In the genomic region with DNA sequence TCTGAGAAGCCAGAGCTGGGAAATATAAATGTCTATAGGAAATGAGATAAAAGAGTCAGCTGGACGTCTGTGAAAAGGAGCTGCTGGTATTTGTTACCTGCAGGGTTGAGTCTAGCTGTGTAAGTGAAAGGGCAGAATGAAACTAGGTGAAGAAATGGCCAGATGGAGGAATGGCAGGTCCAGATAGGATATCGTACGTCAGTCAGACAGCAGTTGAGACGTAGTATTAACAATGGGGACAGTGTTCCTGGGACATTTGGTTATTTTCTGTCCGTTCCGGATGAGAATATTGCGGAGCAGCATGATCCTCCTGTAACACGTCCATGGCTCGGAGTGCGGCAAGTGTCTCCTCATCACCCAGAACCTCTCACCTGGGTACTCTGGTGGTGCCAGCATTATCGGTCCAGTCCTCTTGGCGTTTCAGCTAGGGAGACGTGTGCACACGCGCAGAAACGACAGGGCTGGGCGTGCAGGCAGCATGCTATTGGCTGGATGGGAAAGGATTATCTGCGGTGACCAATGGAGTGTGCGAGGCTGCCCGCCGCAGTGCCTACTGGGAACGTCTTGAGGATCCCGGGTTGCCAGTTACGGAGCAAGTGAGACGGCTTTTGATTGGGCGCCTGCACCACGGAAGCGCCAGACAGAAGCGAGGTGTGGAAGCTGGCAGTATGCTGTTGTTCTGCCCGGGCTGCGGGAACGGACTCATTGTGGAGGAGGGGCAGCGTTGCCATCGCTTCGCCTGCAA, we compare ENCODE assay signal across 7 mouse cellular contexts. TPM values are rescaled to one million over a fixed set of nuclear protein-coding genes. Genes with fewer than 3 reads are reported as not detected.
DNase-seq lines count a peak whose midpoint lies in the region; ATAC-seq lines count a peak whose summit lies in the region.

Polr3k (plus strand) TSS at position 547 of the 745 bp plus-strand sequence.

- peaks cover 15% of the 10 kb centered on the region for H3K4me1 ChIP-seq in intestine, embryonic 16.5 days (ENCODE audit: control insufficient read depth, insufficient read depth, low read length)
- H3K4me1 ChIP-seq in midbrain, embryonic 11.5 days (ENCODE audit: control insufficient read depth, insufficient read depth, low read length): peaks cover 11% of the 10 kb centered on the region

- H3K36me3 ChIP-seq in intestine, embryonic 16.5 days (ENCODE audit: control insufficient read depth, insufficient read depth, low read length): no peaks in the 10 kb centered on the region
- H3K36me3 ChIP-seq in midbrain, embryonic 11.5 days (ENCODE audit: control insufficient read depth, insufficient read depth, low read length): no peaks in the 10 kb centered on the region

- peak; percentile 96 for DNase-seq in adrenal gland, adult 8-10 months
- DNase-seq in embryo, embryonic 9.5 days (ENCODE audit: extremely low spot score): peak; percentile 91
- DNase-seq in gastrocnemius, postnatal 4 days (ENCODE audit: low spot score in 2 of 2): peak; percentile 71 to 87
- peak; percentile 96 to 97 for DNase-seq in left cerebral cortex, postnatal 36 days (ENCODE audit: low spot score in 2 of 2)
- DNase-seq in midbrain, embryonic 11.5 days (ENCODE audit: low spot score, missing footprints): peak; percentile 98
- peak; percentile 93 for DNase-seq in skeletal muscle tissue, adult 2 months (ENCODE audit: low read depth, low spot score)

- H3K4me2 ChIP-seq in intestine, embryonic 16.5 days (ENCODE audit: low read depth, low read length): peak within 1 kb of the TSS; percentile 77
- H3K4me2 ChIP-seq in midbrain, embryonic 11.5 days: peak within 1 kb of the TSS; percentile 87

- H3K9me3 ChIP-seq in intestine, embryonic 16.5 days (ENCODE audit: control insufficient read depth, low read length): no peaks in the 10 kb centered on the region
- no peaks in the 10 kb centered on the region for H3K9me3 ChIP-seq in midbrain, embryonic 11.5 days (ENCODE audit: control insufficient read depth, low read length)

- no peaks in the 10 kb centered on the region for H3K27me3 ChIP-seq in intestine, embryonic 16.5 days (replicated peaks; ENCODE audit: control insufficient read depth, insufficient read depth, low read length)
- H3K27me3 ChIP-seq in midbrain, embryonic 11.5 days (ENCODE audit: control insufficient read depth, insufficient read depth, low read length): no peaks in the 10 kb centered on the region

- intact Hi-C loops in left cerebral cortex, postnatal 36 days (cut with DNase I): loop anchor here (10.0 kb wide), 1 partner anchor 89 kb away; no protein-coding TSS in a partner anchor

- H3K27ac ChIP-seq in intestine, embryonic 16.5 days (ENCODE audit: low read length): peak within 1 kb of the TSS; percentile 72
- peak within 1 kb of the TSS; percentile 57; the same call in 1 of the 2 replicates for H3K27ac ChIP-seq in midbrain, embryonic 11.5 days (ENCODE audit: low read depth, low read length)

- peak; percentile 100 for ATAC-seq in intestine, embryonic 16.5 days
- ATAC-seq in midbrain, embryonic 11.5 days (ENCODE audit: low FRiP score): peak; percentile 100

- peak within 1 kb of the TSS; percentile 79 for H3K9ac ChIP-seq in intestine, embryonic 16.5 days (ENCODE audit: low read depth, low read length)
- H3K9ac ChIP-seq in midbrain, embryonic 11.5 days (ENCODE audit: low read length): peak within 1 kb of the TSS; percentile 88

- peak within 1 kb of the TSS; percentile 80 for H3K4me3 ChIP-seq in intestine, embryonic 16.5 days (ENCODE audit: low read length)
- peak within 1 kb of the TSS; percentile 84 for H3K4me3 ChIP-seq in midbrain, embryonic 11.5 days (ENCODE audit: low read depth, low read length)

- under 1% methylated on average over 35 of the region's 35 CpGs for WGBS in intestine, embryonic 16.5 days
- under 1% methylated on average over 35 of the region's 35 CpGs for WGBS in midbrain, embryonic 11.5 days

RNA-seq across cellular contexts. Expression of gene Polr3k, which starts in this region (rescaled TPM):
- 10 to 100 TPM; 18.3 to 24.6 (median 22.7) TPM for total RNA-seq in adrenal gland, adult 8-10 months (2022)
- total RNA-seq in gastrocnemius, postnatal 4 days (2021): 10 to 100 TPM; 12.4 to 13.2 TPM
- polyA plus RNA-seq in intestine, embryonic 16.5 days (2015; fragmentation: Nextera tagmentation; extraction: Ambion mirVana): 74.9 and 77.5 TPM in 2 replicates
- 10 to 100 TPM; 29.1 to 31.2 TPM for total RNA-seq in left cerebral cortex, postnatal 36 days (2021)
- 100 and 102 TPM in 2 replicates for polyA plus RNA-seq in midbrain, embryonic 11.5 days (2014; fragmentation: Nextera tagmentation; extraction: Ambion mirVana)

Comparison
In these comparisons a context has a peak if more than half of its experiments do, and no peak if none do; other contexts are left out.
1. Peak in every context shown above with its lines: DNase-seq, ATAC-seq, H3K4me3 ChIP-seq and H3K27ac ChIP-seq.